Comparison of ENCODE assay signal across 8 mouse cellular contexts in the genomic region with DNA sequence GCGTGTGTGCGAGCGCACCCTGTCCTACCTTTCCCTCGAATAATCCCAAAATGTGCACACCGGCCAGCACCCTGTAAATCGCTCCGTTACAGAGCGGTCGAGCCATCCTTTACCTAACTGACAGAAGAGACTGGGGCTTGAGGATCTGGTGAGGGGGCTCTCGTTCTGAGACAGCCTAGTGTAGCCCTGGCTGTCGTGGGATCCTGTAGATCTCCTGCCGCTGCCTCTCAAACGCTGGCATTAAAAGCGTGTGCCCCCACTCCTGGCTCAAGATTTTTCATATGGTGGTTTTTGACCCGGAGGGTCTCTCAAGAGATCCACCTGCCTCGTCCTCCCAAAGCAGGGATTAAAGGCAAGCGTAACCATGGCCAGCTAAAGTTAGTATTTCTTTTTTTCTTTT. TPM values are rescaled to one million over a fixed set of nuclear protein-coding genes. Genes with fewer than 3 reads are reported as not detected.
A peak's percentile ranks its signal among the peaks of the same experiment; 100 is the strongest.
DNase-seq lines count a peak whose midpoint lies in the region; ATAC-seq and TF ChIP-seq lines count a peak whose summit lies in the region.
"Not testable (repeated sequence)": the region's sequence is repeated elsewhere in the genome, so short reads cannot be mapped to it uniquely, and the experiment has no call there.

A gene (minus strand): TSS at position 101 of the 400 bp plus-strand sequence.

- TF ChIP-seq RAD21 in MEL (IDR thresholded peaks at IDR 0.05; ENCODE audit: low read depth, low read length) = not testable (repeated sequence)

- H3K36me3 ChIP-seq in MEL (ENCODE audit: control insufficient read depth in 1 of 2, insufficient read depth in 2 of 2, low read length in 2 of 2) = peaks cover 20 to 31% of the 10 kb centered on the region in 2 experiments
- H3K36me3 ChIP-seq in embryonic facial prominence, embryonic 11.5 days (replicated peaks; ENCODE audit: control insufficient read depth, insufficient read depth, low read depth, low read length); kidney, embryonic 14.5 days (ENCODE audit: control insufficient read depth, insufficient read depth, low read length); neural tube, embryonic 15.5 days: not testable (repeated sequence)
- peaks cover 33% of the 10 kb centered on the region for H3K36me3 ChIP-seq in limb, embryonic 10.5 days

- peak within 1 kb of the TSS; percentile 100 for H3K9ac ChIP-seq in MEL (ENCODE audit: control insufficient read depth, low read depth, low read length, poor library complexity, severe bottlenecking)
- H3K9ac ChIP-seq in embryonic facial prominence, embryonic 11.5 days (replicated peaks; ENCODE audit: low read length) = peak within 1 kb of the TSS; percentile 99
- H3K9ac ChIP-seq in kidney, embryonic 14.5 days (ENCODE audit: low read depth, low read length) = peak within 1 kb of the TSS; percentile 100
- peak within 1 kb of the TSS; percentile 99 for H3K9ac ChIP-seq in neural tube, embryonic 15.5 days (replicated peaks)

- intact Hi-C loops in heart, postnatal 14 days (cut with DNase I) = loop anchor here (5.0 kb wide), 1 partner anchor 139 kb away; no protein-coding TSS in a partner anchor

- TF ChIP-seq POLR2A in MEL (IDR thresholded peaks at IDR 0.05; ENCODE audit: control insufficient read depth in 1 of 2, insufficient read depth in 1 of 2, low read depth in 1 of 2, low read length in 2 of 2, poor library complexity in 1 of 2) = not testable (repeated sequence)

- H3K9me3 ChIP-seq in MEL (replicated peaks; ENCODE audit: insufficient read depth, low read length); embryonic facial prominence, embryonic 11.5 days (replicated peaks; ENCODE audit: control insufficient read depth, low read length); kidney, embryonic 14.5 days (ENCODE audit: control insufficient read depth, low read length); limb, embryonic 10.5 days (replicated peaks); neural tube, embryonic 15.5 days (replicated peaks): not testable (repeated sequence)

- H3K79me2 ChIP-seq in MEL (ENCODE audit: control insufficient read depth, insufficient read depth, low read length, poor library complexity) = peaks cover 53% of the 10 kb centered on the region

- DNase-seq in MEL (ENCODE audit: low read depth, low spot score); embryonic facial prominence, embryonic 11.5 days (ENCODE audit: low spot score); gastrocnemius, adult 8-10 months (ENCODE audit: low spot score in 2 of 2); heart, postnatal 14 days; limb, embryonic 10.5 days (ENCODE audit: low spot score): not testable (repeated sequence)

- TF ChIP-seq CTCF in MEL (IDR thresholded peaks at IDR 0.05 in 2 of 3, conservative IDR thresholded peaks at IDR 0.05 in 1 of 3; ENCODE audit: control insufficient read depth in 1 of 3, insufficient read depth in 1 of 3, low read depth in 2 of 3, low read length in 3 of 3, poor library complexity in 1 of 3, severe bottlenecking in 1 of 3) = not testable (repeated sequence)

- not testable (repeated sequence) for ATAC-seq in embryonic facial prominence, embryonic 11.5 days (replicated peaks; ENCODE audit: insufficient number of reproducible peaks, low FRiP score, low TSS enrichment, low read depth); kidney, embryonic 14.5 days (ENCODE audit: low FRiP score, low TSS enrichment); megakaryocyte, adult 5-6 weeks (ENCODE audit: poor library complexity, severe bottlenecking); neural tube, embryonic 15.5 days (ENCODE audit: low FRiP score)

- peak within 1 kb of the TSS; percentile 43 for H3K4me2 ChIP-seq in embryonic facial prominence, embryonic 11.5 days (ENCODE audit: low read depth, low read length)
- H3K4me2 ChIP-seq in kidney, embryonic 14.5 days (replicated peaks; ENCODE audit: low read depth, low read length) = peak within 1 kb of the TSS; percentile 56
- peak within 1 kb of the TSS; percentile 57 for H3K4me2 ChIP-seq in neural tube, embryonic 15.5 days

- peak within 1 kb of the TSS; percentile 96 for H3K27ac ChIP-seq in MEL (ENCODE audit: control insufficient read depth, low read depth, low read length)
- H3K27ac ChIP-seq in embryonic facial prominence, embryonic 11.5 days (replicated peaks; ENCODE audit: low read depth, low read length) = peak within 1 kb of the TSS; percentile 97
- H3K27ac ChIP-seq in kidney, embryonic 14.5 days (ENCODE audit: low read depth, low read length) = peak within 1 kb of the TSS; percentile 99
- H3K27ac ChIP-seq in limb, embryonic 10.5 days = peak within 1 kb of the TSS; percentile 100
- H3K27ac ChIP-seq in neural tube, embryonic 15.5 days (replicated peaks) = peak within 1 kb of the TSS; percentile 100

- not testable (repeated sequence) for H3K27me3 ChIP-seq in MEL (ENCODE audit: control insufficient read depth in 1 of 2, insufficient read depth in 2 of 2, low read length in 2 of 2); embryonic facial prominence, embryonic 11.5 days (ENCODE audit: control insufficient read depth, insufficient read depth, low read length); kidney, embryonic 14.5 days (ENCODE audit: control insufficient read depth, insufficient read depth, low read length); limb, embryonic 10.5 days (ENCODE audit: low read depth, poor library complexity, severe bottlenecking); neural tube, embryonic 15.5 days (replicated peaks)

- peaks cover 6 to 17% of the 10 kb centered on the region in 2 experiments for H3K4me1 ChIP-seq in MEL (ENCODE audit: control insufficient read depth in 1 of 2, insufficient read depth in 2 of 2, low read length in 2 of 2)
- H3K4me1 ChIP-seq in embryonic facial prominence, embryonic 11.5 days (ENCODE audit: control insufficient read depth, insufficient read depth, low read length); kidney, embryonic 14.5 days (ENCODE audit: control insufficient read depth, insufficient read depth, low read length); limb, embryonic 10.5 days: not testable (repeated sequence)
- peaks cover 16% of the 10 kb centered on the region for H3K4me1 ChIP-seq in neural tube, embryonic 15.5 days

- 9% methylated on average over 16 of the region's 17 CpGs for WGBS in embryonic facial prominence, embryonic 11.5 days
- 10% methylated on average over 17 of the region's 17 CpGs for WGBS in kidney, embryonic 14.5 days
- WGBS in limb, embryonic 10.5 days = 9% methylated on average over 17 of the region's 17 CpGs
- 5% methylated on average over 17 of the region's 17 CpGs for WGBS in neural tube, embryonic 15.5 days

- not testable (repeated sequence) for TF ChIP-seq EP300 in MEL (IDR thresholded peaks at IDR 0.05; ENCODE audit: low read depth in 1 of 2, low read length in 2 of 2)

- peak within 1 kb of the TSS; percentile 89 to 92 for H3K4me3 ChIP-seq in MEL (ENCODE audit: control insufficient read depth in 1 of 2, insufficient read depth in 1 of 2, low read depth in 2 of 2, low read length in 2 of 2)
- peak within 1 kb of the TSS; percentile 96 for H3K4me3 ChIP-seq in embryonic facial prominence, embryonic 11.5 days (ENCODE audit: low read depth, low read length)
- H3K4me3 ChIP-seq in kidney, embryonic 14.5 days (ENCODE audit: low read length) = peak within 1 kb of the TSS; percentile 99
- peak within 1 kb of the TSS; percentile 97 for H3K4me3 ChIP-seq in limb, embryonic 10.5 days
- peak within 1 kb of the TSS; percentile 98 for H3K4me3 ChIP-seq in neural tube, embryonic 15.5 days (replicated peaks)

RNA-seq across cellular contexts. Expression of the gene that starts here (rescaled TPM):
- 542 and 594 TPM in 2 replicates for total RNA-seq in MEL (2012; rRNA removed)
- 1,000 to 10,000 TPM; 1,502 to 1,739 TPM for polyA plus RNA-seq in MEL (2012; ENCODE audit: insufficient read depth in 1 of 2, insufficient read length in 2 of 2, low read depth in 1 of 2, low replicate concordance in 2 of 2, missing spikeins in 1 of 2)
- polyA plus RNA-seq in embryonic facial prominence, embryonic 11.5 days (2014; fragmentation: Nextera tagmentation; extraction: Ambion mirVana) = 2,512 and 2,650 TPM in 2 replicates
- 100 to 1,000 TPM; 203 to 256 (median 231) TPM for total RNA-seq in gastrocnemius, adult 8-10 months (2022)
- total RNA-seq in heart, postnatal 14 days (2021) = 100 to 1,000 TPM; 547 to 571 TPM
- 1,295 and 1,786 TPM in 2 replicates for polyA plus RNA-seq in kidney, embryonic 14.5 days (2014; fragmentation: Nextera tagmentation; extraction: Ambion mirVana)
- polyA plus RNA-seq in limb, embryonic 10.5 days (2016; fragmentation: Nextera tagmentation; extraction: Ambion mirVana) = 1,833 and 2,064 TPM in 2 replicates
- 665 and 701 TPM in 2 replicates for total RNA-seq in megakaryocyte, adult 5-6 weeks (2015)
- total RNA-seq in megakaryocyte, adult 5-6 weeks (2017) = 1,381 and 1,571 TPM in 2 replicates
- 1,138 and 1,207 TPM in 2 replicates for polyA plus RNA-seq in neural tube, embryonic 15.5 days (2015; fragmentation: Nextera tagmentation; extraction: Ambion mirVana)
